ENCODE assay signal across 8 mouse cellular contexts in genomic region chr4:118290416-118291030, GRCm38 (mm10). TPM values are rescaled to one million over a fixed set of nuclear protein-coding genes. Genes with fewer than 3 reads are reported as not detected.
DNase-seq lines count a peak whose midpoint lies in the region; ATAC-seq and TF ChIP-seq lines count a peak whose summit lies in the region.

No protein-coding gene starts in this region.

- peak; percentile 37 for ATAC-seq in forebrain, embryonic 11.5 days (replicated peaks; ENCODE audit: low FRiP score)
- ATAC-seq in hindbrain, postnatal 0 days, result peak; percentile 30; the same call in 1 of the 2 replicates
- no peak for ATAC-seq in liver, embryonic 12.5 days

- peak overlapping the region; percentile 94 for H3K4me3 ChIP-seq in heart, embryonic 10.5 days
- H3K4me3 ChIP-seq in forebrain, embryonic 11.5 days (ENCODE audit: low read depth, low read length), result peak overlapping the region; percentile 97
- H3K4me3 ChIP-seq in hindbrain, postnatal 0 days (ENCODE audit: low read length), result peak overlapping the region; percentile 79
- H3K4me3 ChIP-seq in liver, embryonic 12.5 days, result peak overlapping the region; percentile 65

- H3K36me3 ChIP-seq in heart, embryonic 10.5 days, result peaks cover 13% of the 10 kb centered on the region
- no peaks in the 10 kb centered on the region for H3K36me3 ChIP-seq in forebrain, embryonic 11.5 days (ENCODE audit: control insufficient read depth, insufficient read depth, low read length)
- H3K36me3 ChIP-seq in hindbrain, postnatal 0 days (ENCODE audit: insufficient read depth, low read length), result no peaks in the 10 kb centered on the region
- peaks cover 4% of the 10 kb centered on the region; the same call in 1 of the 2 replicates for H3K36me3 ChIP-seq in liver, embryonic 12.5 days

- H3K9ac ChIP-seq in forebrain, embryonic 11.5 days (ENCODE audit: low read length), result peak overlapping the region; percentile 86
- H3K9ac ChIP-seq in hindbrain, postnatal 0 days (replicated peaks; ENCODE audit: low read length), result peak overlapping the region; percentile 88
- peak overlapping the region; percentile 67 for H3K9ac ChIP-seq in liver, embryonic 12.5 days

- peak overlapping the region; percentile 96 for H3K27ac ChIP-seq in heart, embryonic 10.5 days
- H3K27ac ChIP-seq in forebrain, embryonic 11.5 days (ENCODE audit: low read depth, low read length), result peak overlapping the region; percentile 73
- peak overlapping the region; percentile 85 for H3K27ac ChIP-seq in hindbrain, postnatal 0 days
- H3K27ac ChIP-seq in liver, embryonic 12.5 days, result peak overlapping the region; percentile 64

- H3K9me3 ChIP-seq in heart, embryonic 10.5 days, result no peaks in the 10 kb centered on the region
- H3K9me3 ChIP-seq in forebrain, embryonic 11.5 days (ENCODE audit: control insufficient read depth, low read length), result no peaks in the 10 kb centered on the region
- H3K9me3 ChIP-seq in hindbrain, postnatal 0 days (ENCODE audit: low read length), result no peaks in the 10 kb centered on the region
- no peaks in the 10 kb centered on the region for H3K9me3 ChIP-seq in liver, embryonic 12.5 days (replicated peaks)

- peak overlapping the region; percentile 85 for H3K4me2 ChIP-seq in forebrain, embryonic 11.5 days (ENCODE audit: low read depth, low read length, severe bottlenecking)
- H3K4me2 ChIP-seq in hindbrain, postnatal 0 days (ENCODE audit: low read depth, low read length), result peak overlapping the region; percentile 87
- peak overlapping the region; percentile 71 for H3K4me2 ChIP-seq in liver, embryonic 12.5 days

- peaks cover 9% of the 10 kb centered on the region for H3K27me3 ChIP-seq in heart, embryonic 10.5 days (ENCODE audit: insufficient read depth, poor library complexity, severe bottlenecking)
- H3K27me3 ChIP-seq in forebrain, embryonic 11.5 days (ENCODE audit: control insufficient read depth, insufficient read depth, low read length), result no peaks in the 10 kb centered on the region
- no peaks in the 10 kb centered on the region for H3K27me3 ChIP-seq in hindbrain, postnatal 0 days (ENCODE audit: insufficient read depth, low read length)
- H3K27me3 ChIP-seq in liver, embryonic 12.5 days (replicated peaks), result peaks cover 76% of the 10 kb centered on the region

- peaks cover 53% of the 10 kb centered on the region for H3K4me1 ChIP-seq in heart, embryonic 10.5 days
- peaks cover 21% of the 10 kb centered on the region for H3K4me1 ChIP-seq in forebrain, embryonic 11.5 days (replicated peaks; ENCODE audit: control insufficient read depth, insufficient read depth, low read length)
- peaks cover 13% of the 10 kb centered on the region for H3K4me1 ChIP-seq in hindbrain, postnatal 0 days (ENCODE audit: insufficient read depth, low read length)
- peaks cover 21% of the 10 kb centered on the region for H3K4me1 ChIP-seq in liver, embryonic 12.5 days

- no peak for TF ChIP-seq CTCF in hindbrain, postnatal 0 days (IDR thresholded peaks at IDR 0.05; ENCODE audit: low read depth)

- under 1% methylated on average over 84 of the region's 84 CpGs for WGBS in heart, embryonic 10.5 days
- WGBS in forebrain, embryonic 11.5 days, result under 1% methylated on average over 69 of the region's 84 CpGs
- WGBS in hindbrain, postnatal 0 days, result under 1% methylated on average over 59 of the region's 84 CpGs
- WGBS in liver, embryonic 12.5 days (ENCODE audit: insufficient replicate concordance), result 1% methylated on average over 79 of the region's 84 CpGs

- no peak for DNase-seq in heart, embryonic 10.5 days (ENCODE audit: low spot score)
- no peak for DNase-seq in heart, adult 9 months (ENCODE audit: low spot score in 2 of 2)
- DNase-seq in T-cell, adult 2 months (ENCODE audit: low spot score), result peak; percentile 21
- peak; percentile 77 for DNase-seq in forebrain, embryonic 11.5 days (ENCODE audit: low spot score)
- peak; percentile 63 for DNase-seq in hindbrain, postnatal 0 days (ENCODE audit: low spot score)
- peak; percentile 55 for DNase-seq in retina, embryonic 14.5 days (ENCODE audit: low spot score)
- DNase-seq in layer of hippocampus, adult 18-20 months (ENCODE audit: low spot score in 2 of 2), result no peak

RNA-seq across cellular contexts. Expression of gene Ptprf, which starts 0.7 kb away (rescaled TPM):
- polyA plus RNA-seq in heart, embryonic 10.5 days (2016; fragmentation: Nextera tagmentation; extraction: Ambion mirVana), result 43.8 and 59.3 TPM in 2 replicates
- polyA plus RNA-seq in forebrain, embryonic 11.5 days (2014; fragmentation: Nextera tagmentation; extraction: Ambion mirVana), result 90.5 and 99.9 TPM in 2 replicates
- 178 and 196 TPM in 2 replicates for total RNA-seq in hindbrain, postnatal 0 days (2014; rRNA removed)
- polyA plus RNA-seq in hindbrain, postnatal 0 days (2015; fragmentation: Nextera tagmentation; extraction: Ambion mirVana), result 39.2 and 44.4 TPM in 2 replicates
- 18.1 and 19.3 TPM in 2 replicates for polyA plus RNA-seq in liver, embryonic 12.5 days (2016; fragmentation: Nextera tagmentation; extraction: Ambion mirVana)
- 10 to 100 TPM; 67.6 to 77.5 TPM for total RNA-seq in layer of hippocampus, adult 18-20 months (2021)

Comparison
In these comparisons a context has a peak if more than half of its experiments do, and no peak if none do; other contexts are left out.
1. DNase-seq: peak in T-cell, adult 2 months (single experiment), forebrain, embryonic 11.5 days (single experiment), hindbrain, postnatal 0 days (single experiment) and retina, embryonic 14.5 days (single experiment); none in heart, embryonic 10.5 days (single experiment), heart, adult 9 months (0 of 2) and layer of hippocampus, adult 18-20 months (0 of 2).
2. Peak in every context shown above with its lines, with median percentiles within 50 percentile points of each other: H3K27ac ChIP-seq, H3K4me3 ChIP-seq, H3K4me2 ChIP-seq and H3K9ac ChIP-seq.